Mouse (Mus musculus): ENCODE data around the gene Acy3. TPM values are rescaled to one million over a fixed set of nuclear protein-coding genes. Genes with fewer than 3 reads are reported as not detected.
A peak's percentile ranks its signal among the peaks of the same experiment; 100 is the strongest.

Acy3 gene
- polyA plus RNA-seq, 1 experiment from 2014 or later: 9.9 TPM

- Histone ChIP-seq H3K4me1 (replicated peaks; ENCODE audit: control insufficient read depth, insufficient read depth) (no peaks in the 10 kb centered on the region), H3K36me3 (ENCODE audit: control insufficient read depth, insufficient read depth, low read length) (no peaks in the 10 kb centered on the region), H3K4me3 (ENCODE audit: low read depth, low read length) (no peak overlapping the region), H3K27ac (replicated peaks) (peak overlapping the region; percentile 53), H3K9ac (ENCODE audit: low read length) (no peak overlapping the region), H3K9me3 (ENCODE audit: control insufficient read depth, low read length) (no peaks in the 10 kb centered on the region), H3K4me2 (replicated peaks; ENCODE audit: low read depth) (no peak overlapping the region), H3K27me3 (ENCODE audit: control insufficient read depth, insufficient read depth, low read length) (no peaks in the 10 kb centered on the region)
- ATAC-seq (ENCODE audit: low FRiP score, low TSS enrichment): no peak
- no peak for DNase-seq (ENCODE audit: low spot score)
- TF ChIP-seq CTCF (IDR thresholded peaks at IDR 0.05; ENCODE audit: low read depth): no peak
- 42% methylated on average over 10 of the region's 10 CpGs for WGBS
Observed at GRCm38 (mm10) chr19:4017921-4018587, 31.7 kb downstream of the Acy3 start.

GRCm38 (mm10) chr19:4018743-4019583 lies 32.6 kb downstream of the Acy3 start:
- H3K27me3 ChIP-seq (ENCODE audit: control insufficient read depth, insufficient read depth, low read length): no peaks in the 10 kb centered on the region
- no peak overlapping the region for H3K4me2 ChIP-seq (replicated peaks; ENCODE audit: low read depth)
- H3K4me3 ChIP-seq (ENCODE audit: low read depth, low read length): no peak overlapping the region
- DNase-seq (ENCODE audit: low spot score): peak; percentile 87
- H3K4me1 ChIP-seq (replicated peaks; ENCODE audit: control insufficient read depth, insufficient read depth): no peaks in the 10 kb centered on the region
- H3K36me3 ChIP-seq (ENCODE audit: control insufficient read depth, insufficient read depth, low read length): no peaks in the 10 kb centered on the region
- no peak overlapping the region for H3K9ac ChIP-seq (ENCODE audit: low read length)
- peak overlapping the region; percentile 53 for H3K27ac ChIP-seq (replicated peaks)
- TF ChIP-seq CTCF (IDR thresholded peaks at IDR 0.05; ENCODE audit: low read depth) (peak; percentile 91), EP300 (optimal IDR thresholded peaks at IDR 0.05) (no peak)
- 20% methylated on average over 18 of the region's 18 CpGs for WGBS
- peak; percentile 84 for ATAC-seq (ENCODE audit: low FRiP score, low TSS enrichment)
- no peaks in the 10 kb centered on the region for H3K9me3 ChIP-seq (ENCODE audit: control insufficient read depth, low read length)

GRCm38 (mm10) chr19:4023185-4023584 lies 36.8 kb downstream of the Acy3 start:
- Histone ChIP-seq H3K9ac (ENCODE audit: low read length) (no peak overlapping the region), H3K4me3 (ENCODE audit: low read depth, low read length) (no peak overlapping the region), H3K4me2 (replicated peaks; ENCODE audit: low read depth) (no peak overlapping the region), H3K4me1 (replicated peaks; ENCODE audit: control insufficient read depth, insufficient read depth) (no peaks in the 10 kb centered on the region), H3K27me3 (ENCODE audit: control insufficient read depth, insufficient read depth, low read length) (no peaks in the 10 kb centered on the region), H3K27ac (replicated peaks) (no peak overlapping the region), H3K9me3 (ENCODE audit: control insufficient read depth, low read length) (no peaks in the 10 kb centered on the region), H3K36me3 (ENCODE audit: control insufficient read depth, insufficient read depth, low read length) (no peaks in the 10 kb centered on the region)
- no peak for ATAC-seq (ENCODE audit: low FRiP score, low TSS enrichment)
- WGBS: 61% methylated on average over 7 of the region's 7 CpGs
- no peak for DNase-seq (ENCODE audit: low spot score)
- no peak for TF ChIP-seq EP300 (optimal IDR thresholded peaks at IDR 0.05)
- TF ChIP-seq CTCF (IDR thresholded peaks at IDR 0.05; ENCODE audit: low read depth): no peak

GRCm38 (mm10) chr19:4027576-4027975 lies 41.2 kb downstream of the Acy3 start:
- no peak for ATAC-seq (ENCODE audit: low FRiP score, low TSS enrichment)
- no peak overlapping the region for H3K4me3 ChIP-seq (ENCODE audit: low read depth, low read length)
- H3K4me2 ChIP-seq (replicated peaks; ENCODE audit: low read depth): no peak overlapping the region
- DNase-seq (ENCODE audit: low spot score): no peak
- H3K27me3 ChIP-seq (ENCODE audit: control insufficient read depth, insufficient read depth, low read length): no peaks in the 10 kb centered on the region
- no peak overlapping the region for H3K9ac ChIP-seq (ENCODE audit: low read length)
- TF ChIP-seq EP300 (optimal IDR thresholded peaks at IDR 0.05) (no peak), CTCF (IDR thresholded peaks at IDR 0.05; ENCODE audit: low read depth) (no peak)
- H3K36me3 ChIP-seq (ENCODE audit: control insufficient read depth, insufficient read depth, low read length): no peaks in the 10 kb centered on the region
- H3K9me3 ChIP-seq (ENCODE audit: control insufficient read depth, low read length): no peaks in the 10 kb centered on the region
- no peaks in the 10 kb centered on the region for H3K4me1 ChIP-seq (replicated peaks; ENCODE audit: control insufficient read depth, insufficient read depth)
- H3K27ac ChIP-seq (replicated peaks): no peak overlapping the region

- WGBS: 60% methylated on average over 7 of the region's 7 CpGs
- no peak overlapping the region for H3K27ac ChIP-seq (replicated peaks)
- ATAC-seq (ENCODE audit: low FRiP score, low TSS enrichment) (no peak), DNase-seq (ENCODE audit: low spot score) (no peak)
- no peaks in the 10 kb centered on the region for H3K27me3 ChIP-seq (ENCODE audit: control insufficient read depth, insufficient read depth, low read length)
- H3K4me2 ChIP-seq (replicated peaks; ENCODE audit: low read depth): no peak overlapping the region
- H3K4me1 ChIP-seq (replicated peaks; ENCODE audit: control insufficient read depth, insufficient read depth): no peaks in the 10 kb centered on the region
- no peak overlapping the region for H3K9ac ChIP-seq (ENCODE audit: low read length)
- H3K36me3 ChIP-seq (ENCODE audit: control insufficient read depth, insufficient read depth, low read length): no peaks in the 10 kb centered on the region
- TF ChIP-seq CTCF (IDR thresholded peaks at IDR 0.05; ENCODE audit: low read depth) (no peak), EP300 (optimal IDR thresholded peaks at IDR 0.05) (no peak)
- no peaks in the 10 kb centered on the region for H3K9me3 ChIP-seq (ENCODE audit: control insufficient read depth, low read length)
- H3K4me3 ChIP-seq (ENCODE audit: low read depth, low read length): no peak overlapping the region
Observed at GRCm38 (mm10) chr19:4032668-4033067, 46.3 kb downstream of the Acy3 start.

- Histone ChIP-seq H3K9ac (ENCODE audit: low read length) (no peak overlapping the region), H3K4me3 (ENCODE audit: low read depth, low read length) (no peak overlapping the region), H3K4me2 (replicated peaks; ENCODE audit: low read depth) (no peak overlapping the region), H3K27me3 (ENCODE audit: control insufficient read depth, insufficient read depth, low read length) (no peaks in the 10 kb centered on the region), H3K36me3 (ENCODE audit: control insufficient read depth, insufficient read depth, low read length) (no peaks in the 10 kb centered on the region), H3K27ac (replicated peaks) (no peak overlapping the region; the same call in 1 of the 2 replicates), H3K9me3 (ENCODE audit: control insufficient read depth, low read length) (no peaks in the 10 kb centered on the region), H3K4me1 (replicated peaks; ENCODE audit: control insufficient read depth, insufficient read depth) (no peaks in the 10 kb centered on the region)
- 44% methylated on average over 3 of the region's 3 CpGs for WGBS
- TF ChIP-seq EP300 (optimal IDR thresholded peaks at IDR 0.05) (no peak), CTCF (IDR thresholded peaks at IDR 0.05; ENCODE audit: low read depth) (no peak)
- DNase-seq (ENCODE audit: low spot score) (peak; percentile 40), ATAC-seq (ENCODE audit: low FRiP score, low TSS enrichment) (no peak)
Observed at GRCm38 (mm10) chr19:4033298-4033697, 46.9 kb downstream of the Acy3 start.

Data from stomach, postnatal 0 days (tissue).